Mouse (Mus musculus) CH12.LX (cell line): ENCODE measurements at regions not wholly inside any gene's neighbourhood (a gene's known extent, or its start where the extent isn't known, plus 50 kb on each side); places are given as distances from the start of the nearest gene placed in this dataset.

Source experiments
- CHD2 ChIP-seq: IDR thresholded peaks from 2 replicates; pipeline ENCODE4 v1.6.1; 2011; ENCODE audit warnings: low read length, improper control_type of control experiment
- CTCF ChIP-seq, 2 experiments: IDR thresholded peaks in 1 of 2; conservative IDR thresholded peaks in 1 of 2; 2 replicates each; pipeline ENCODE4 v1.5.1; 2011 to 2012; ENCODE audit warnings: low read depth in 2 of 2, low read length in 2 of 2, improper control_type of control experiment in 1 of 2, inconsistent platforms in 1 of 2, mild to moderate bottlenecking in 1 of 2, moderate library complexity in 1 of 2
- EP300 ChIP-seq: IDR thresholded peaks from 2 replicates; pipeline ENCODE4 v1.6.1; 2011; ENCODE audit warnings: low read length, improper control_type of control experiment
- MAZ ChIP-seq: IDR thresholded peaks from 2 replicates; pipeline ENCODE4 v1.6.1; 2012; ENCODE audit warnings: low read depth, mild to moderate bottlenecking, inconsistent platforms, low read length, improper control_type of control experiment, moderate library complexity

- TF ChIP-seq EP300, result no peak
- TF ChIP-seq MAZ, result no peak
- no peak for TF ChIP-seq CTCF (conservative IDR thresholded peaks at IDR 0.05 in 1 of 2, IDR thresholded peaks at IDR 0.05 in 1 of 2; ENCODE audit: low read depth in 2 of 2, low read length in 2 of 2)
- TF ChIP-seq CHD2, result no peak
These were observed 78.4 kb upstream of the Nrxn3 start for GRCm38 (mm10) chr12:88644281-88644680.
